In genomic region chr12:88361120-88361445, GRCm38 (mm10) we compare ENCODE assay signal across 9 mouse cellular contexts. TPM values are rescaled to one million over a fixed set of nuclear protein-coding genes. Genes with fewer than 3 reads are reported as not detected.
DNase-seq lines count a peak whose midpoint lies in the region; ATAC-seq lines count a peak whose summit lies in the region.
"Had no signal": no experiment of that assay in that cellular context is flagged by ENCODE, and none has a peak within 500 bp of the region (broad histone marks: within the 10 kb centered on the region; RNA-seq: fewer than 3 reads in every experiment).

No protein-coding gene starts in this region.

- H3K4me2 ChIP-seq in kidney, embryonic 16.5 days (replicated peaks; ENCODE audit: low read depth, low read length), result peak overlapping the region; percentile 64
- peak overlapping the region; percentile 88 for H3K4me2 ChIP-seq in intestine, embryonic 15.5 days (replicated peaks)
- H3K4me2 ChIP-seq in neural tube, embryonic 12.5 days (replicated peaks), result peak overlapping the region; percentile 67

- peak overlapping the region; percentile 73 for H3K9ac ChIP-seq in kidney, embryonic 16.5 days (replicated peaks; ENCODE audit: low read length)
- H3K9ac ChIP-seq in intestine, embryonic 15.5 days, result peak overlapping the region; percentile 75
- H3K9ac ChIP-seq in neural tube, embryonic 12.5 days, result peak overlapping the region; percentile 67

- WGBS in kidney, embryonic 16.5 days, result 46% methylated on average over 9 of the region's 9 CpGs
- 49% methylated on average over 9 of the region's 9 CpGs for WGBS in intestine, embryonic 15.5 days
- 54% methylated on average over 9 of the region's 9 CpGs for WGBS in neural tube, embryonic 12.5 days

- H3K36me3 ChIP-seq in kidney, embryonic 16.5 days (ENCODE audit: insufficient read depth, low read length), result no peaks in the 10 kb centered on the region
- no peaks in the 10 kb centered on the region for H3K36me3 ChIP-seq in intestine, embryonic 15.5 days
- H3K36me3 ChIP-seq in neural tube, embryonic 12.5 days, result no peaks in the 10 kb centered on the region

- no peaks in the 10 kb centered on the region for H3K27me3 ChIP-seq in kidney, embryonic 16.5 days (ENCODE audit: insufficient read depth, low read length)
- no peaks in the 10 kb centered on the region for H3K27me3 ChIP-seq in intestine, embryonic 15.5 days (replicated peaks)
- no peaks in the 10 kb centered on the region for H3K27me3 ChIP-seq in neural tube, embryonic 12.5 days (replicated peaks)

- H3K4me3 ChIP-seq in kidney, embryonic 16.5 days (ENCODE audit: low read length), result peak overlapping the region; percentile 65
- peak overlapping the region; percentile 75 for H3K4me3 ChIP-seq in intestine, embryonic 15.5 days (replicated peaks)
- peak overlapping the region; percentile 68 for H3K4me3 ChIP-seq in neural tube, embryonic 12.5 days

- no peaks in the 10 kb centered on the region for H3K9me3 ChIP-seq in kidney, embryonic 16.5 days (ENCODE audit: low read length)
- H3K9me3 ChIP-seq in intestine, embryonic 15.5 days, result no peaks in the 10 kb centered on the region
- H3K9me3 ChIP-seq in neural tube, embryonic 12.5 days, result no peaks in the 10 kb centered on the region

- H3K27ac ChIP-seq in kidney, embryonic 16.5 days (ENCODE audit: low read length), result peak overlapping the region; percentile 83; the same call in 1 of the 2 replicates
- 0 out of 2 replicates have a peak overlapping the region, but pooled peaks have one; percentile 49 for H3K27ac ChIP-seq in intestine, embryonic 15.5 days
- H3K27ac ChIP-seq in neural tube, embryonic 12.5 days, result no peak overlapping the region

- no peak for DNase-seq in kidney, adult 18-20 months
- no peak for DNase-seq in right cerebral cortex, adult 2 months (ENCODE audit: low spot score in 2 of 2)
- no peak for DNase-seq in spleen, adult 18-20 months
- DNase-seq in spleen, postnatal 14 days (ENCODE audit: low spot score in 2 of 2), result no peak

- no peaks in the 10 kb centered on the region for H3K4me1 ChIP-seq in kidney, embryonic 16.5 days (ENCODE audit: insufficient read depth, low read length)
- H3K4me1 ChIP-seq in intestine, embryonic 15.5 days (replicated peaks), result no peaks in the 10 kb centered on the region
- H3K4me1 ChIP-seq in neural tube, embryonic 12.5 days, result peaks cover 4% of the 10 kb centered on the region

- peak; percentile 14; the same call in 1 of the 2 replicates for ATAC-seq in kidney, embryonic 16.5 days (ENCODE audit: low FRiP score, low TSS enrichment)
- ATAC-seq in common myeloid progenitor, adult 5-6 weeks (replicated peaks; ENCODE audit: low read depth, poor library complexity, severe bottlenecking), result peak; percentile 53
- ATAC-seq in intestine, embryonic 15.5 days, result peak; percentile 2; the same call in 1 of the 2 replicates
- ATAC-seq in neural tube, embryonic 12.5 days (ENCODE audit: low FRiP score, low read depth), result peak; percentile 9; the same call in 1 of the 2 replicates

RNA-seq across cellular contexts. Expression of gene Adck1, which starts 0.7 kb away (rescaled TPM):
- 25.1 and 29.8 TPM in 2 replicates for polyA plus RNA-seq in kidney, embryonic 16.5 days (2015; fragmentation: Nextera tagmentation; extraction: Ambion mirVana)
- total RNA-seq in common myeloid progenitor, adult 5-6 weeks (2017), result 14.0 and 19.0 TPM in 2 replicates
- polyA plus RNA-seq in intestine, embryonic 15.5 days (2015; fragmentation: Nextera tagmentation; extraction: Ambion mirVana), result 15.3 and 17.7 TPM in 2 replicates
- polyA plus RNA-seq in neural tube, embryonic 12.5 days (2016; fragmentation: Nextera tagmentation; extraction: Ambion mirVana), result 21.8 and 23.6 TPM in 2 replicates

RNA-seq across cellular contexts. Expression of gene Gm5039, which starts 37.3 kb away (rescaled TPM):
- polyA plus RNA-seq in kidney, embryonic 16.5 days (2015; fragmentation: Nextera tagmentation; extraction: Ambion mirVana), result not detected in 2 replicates
- not detected in 2 replicates for total RNA-seq in common myeloid progenitor, adult 5-6 weeks (2017)
- not detected in 2 replicates for polyA plus RNA-seq in intestine, embryonic 15.5 days (2015; fragmentation: Nextera tagmentation; extraction: Ambion mirVana)
- not detected in 2 replicates for polyA plus RNA-seq in neural tube, embryonic 12.5 days (2016; fragmentation: Nextera tagmentation; extraction: Ambion mirVana)
- total RNA-seq: adrenal gland, postnatal 4 days had no signal

Comparison
In these comparisons a context has a peak if more than half of its experiments do, and no peak if none do; other contexts are left out.
1. ATAC-seq: peak in every context shown above with its lines; median percentile 53 in common myeloid progenitor, adult 5-6 weeks; 14 in kidney, embryonic 16.5 days; 9 in neural tube, embryonic 12.5 days; 2 in intestine, embryonic 15.5 days.